Mouse (Mus musculus) midbrain, embryonic 12.5 days (tissue): ENCODE measurements at regions not wholly inside any gene's neighbourhood (a gene's known extent, or its start where the extent isn't known, plus 50 kb on each side); places are given as distances from the start of the nearest gene placed in this dataset.

Experiments used
- ATAC-seq: fragments of 200-750 bp; cut with Nextera tagmentation; 2 replicates; pipeline ENCODE4 v1.8.0; 2017; ENCODE audit warnings: low read depth, moderate TSS enrichment, moderate library complexity; ENCODE audit not compliant: low FRiP score
- H3K27ac ChIP-seq: fragments of 300-500 bp; sonication (generic); replicated peaks from 2 replicates; pipeline ENCODE4 v1.5.1; 2016; ENCODE audit warnings: mild to moderate bottlenecking
- H3K27me3 ChIP-seq: fragments of 300-500 bp; sonication (generic); 2 replicates; pipeline ENCODE4 v1.6.1; 2016; ENCODE audit warnings: mild to moderate bottlenecking
- H3K36me3 ChIP-seq: fragments of 300-500 bp; sonication (generic); 2 replicates; pipeline ENCODE4 v1.6.1; 2016
- H3K4me1 ChIP-seq: fragments of 300-500 bp; sonication (generic); 2 replicates; pipeline ENCODE4 v1.6.1; 2016
- H3K4me2 ChIP-seq: fragments of 300-500 bp; sonication (generic); replicated peaks from 2 replicates; pipeline ENCODE4 v1.6.1; 2016; ENCODE audit warnings: mild to moderate bottlenecking, moderate library complexity
- H3K4me3 ChIP-seq: fragments of 300-500 bp; sonication (generic); 2 replicates; pipeline ENCODE4 v1.5.1; 2016; ENCODE audit warnings: mild to moderate bottlenecking
- H3K9ac ChIP-seq: fragments of 300-500 bp; sonication (generic); replicated peaks from 2 replicates; pipeline ENCODE4 v1.6.1; 2016; ENCODE audit warnings: mild to moderate bottlenecking, moderate library complexity
- H3K9me3 ChIP-seq: fragments of 300-500 bp; sonication (generic); 2 replicates; pipeline ENCODE4 v1.6.1; 2016; ENCODE audit warnings: mild to moderate bottlenecking
- WGBS: fragments of 180-500 bp; shearing (Covaris S2); methylation state at CpG from one replicate; pipeline ENCODE4 v1.1.7; 2016; 5-methylcytosine and 5-hydroxymethylcytosine counted together

- 82% methylated on average over 5 of the region's 5 CpGs for WGBS
- Histone ChIP-seq H3K9ac (no peak overlapping the region), H3K4me1 (no peaks in the 10 kb centered on the region), H3K9me3 (no peaks in the 10 kb centered on the region), H3K27ac (no peak overlapping the region), H3K27me3 (no peaks in the 10 kb centered on the region), H3K4me3 (no peak overlapping the region), H3K4me2 (no peak overlapping the region), H3K36me3 (no peaks in the 10 kb centered on the region)
- ATAC-seq = no peak
Measured at GRCm38 (mm10) chr14:108152981-108153380, 761.0 kb downstream of the Slitrk1 start.

- Histone ChIP-seq H3K4me1 (no peaks in the 10 kb centered on the region), H3K27me3 (no peaks in the 10 kb centered on the region), H3K36me3 (no peaks in the 10 kb centered on the region), H3K9me3 (no peaks in the 10 kb centered on the region), H3K9ac (no peak overlapping the region), H3K4me2 (no peak overlapping the region), H3K27ac (no peak overlapping the region), H3K4me3 (no peak overlapping the region)
- ATAC-seq = no peak
- 94% methylated on average over 2 of the region's 2 CpGs for WGBS
Measured at GRCm38 (mm10) chr14:108123147-108123546, 790.8 kb downstream of the Slitrk1 start.

GRCm38 (mm10) chr14:108105009-108105408 is 808.9 kb downstream of the Slitrk1 start:
- Histone ChIP-seq H3K4me3 (no peak overlapping the region), H3K27me3 (no peaks in the 10 kb centered on the region), H3K9me3 (no peaks in the 10 kb centered on the region), H3K4me1 (no peaks in the 10 kb centered on the region), H3K36me3 (no peaks in the 10 kb centered on the region), H3K4me2 (no peak overlapping the region), H3K9ac (no peak overlapping the region), H3K27ac (no peak overlapping the region)
- no peak for ATAC-seq
- 85% methylated on average over 2 of the region's 2 CpGs for WGBS

GRCm38 (mm10) chr14:108090965-108091364 is 823.0 kb downstream of the Slitrk1 start:
- no peak overlapping the region for H3K27ac ChIP-seq
- no peaks in the 10 kb centered on the region for H3K27me3 ChIP-seq
- no peaks in the 10 kb centered on the region for H3K36me3 ChIP-seq
- no peaks in the 10 kb centered on the region for H3K9me3 ChIP-seq
- 80% methylated on average over 2 of the region's 2 CpGs for WGBS
- no peak overlapping the region for H3K9ac ChIP-seq
- no peak overlapping the region for H3K4me2 ChIP-seq
- no peaks in the 10 kb centered on the region for H3K4me1 ChIP-seq
- no peak overlapping the region for H3K4me3 ChIP-seq
- no peak for ATAC-seq

- Histone ChIP-seq H3K9me3 (no peaks in the 10 kb centered on the region), H3K4me2 (no peak overlapping the region), H3K9ac (no peak overlapping the region), H3K4me3 (no peak overlapping the region), H3K27me3 (no peaks in the 10 kb centered on the region), H3K27ac (no peak overlapping the region), H3K36me3 (no peaks in the 10 kb centered on the region), H3K4me1 (no peaks in the 10 kb centered on the region)
- WGBS = 95% methylated on average over 2 of the region's 2 CpGs
- ATAC-seq = no peak
Measured at GRCm38 (mm10) chr14:108049997-108050396, 864.0 kb downstream of the Slitrk1 start.

GRCm38 (mm10) chr14:108035959-108036358 is 878.0 kb downstream of the Slitrk1 start:
- Histone ChIP-seq H3K9ac (no peak overlapping the region), H3K9me3 (no peaks in the 10 kb centered on the region), H3K4me2 (no peak overlapping the region), H3K36me3 (no peaks in the 10 kb centered on the region), H3K27me3 (no peaks in the 10 kb centered on the region), H3K4me1 (no peaks in the 10 kb centered on the region), H3K27ac (no peak overlapping the region), H3K4me3 (no peak overlapping the region)
- no peak for ATAC-seq
- 91% methylated on average over 1 of the region's 1 CpGs for WGBS

GRCm38 (mm10) chr14:108034162-108034561 is 879.8 kb downstream of the Slitrk1 start:
- WGBS = 70% methylated on average over 1 of the region's 1 CpGs
- Histone ChIP-seq H3K4me3 (no peak overlapping the region), H3K9me3 (no peaks in the 10 kb centered on the region), H3K4me1 (no peaks in the 10 kb centered on the region), H3K36me3 (no peaks in the 10 kb centered on the region), H3K27me3 (no peaks in the 10 kb centered on the region), H3K9ac (no peak overlapping the region), H3K4me2 (no peak overlapping the region), H3K27ac (no peak overlapping the region)
- no peak for ATAC-seq

GRCm38 (mm10) chr14:108022551-108022950 is 891.4 kb downstream of the Slitrk1 start:
- H3K4me1 ChIP-seq = no peaks in the 10 kb centered on the region
- WGBS = 78% methylated on average over 3 of the region's 3 CpGs
- no peaks in the 10 kb centered on the region for H3K36me3 ChIP-seq
- H3K27me3 ChIP-seq = no peaks in the 10 kb centered on the region
- H3K9ac ChIP-seq = no peak overlapping the region
- H3K9me3 ChIP-seq = no peaks in the 10 kb centered on the region
- no peak for ATAC-seq
- no peak overlapping the region for H3K4me3 ChIP-seq
- H3K27ac ChIP-seq = no peak overlapping the region
- no peak overlapping the region for H3K4me2 ChIP-seq

GRCm38 (mm10) chr14:108022066-108022465 is 891.9 kb downstream of the Slitrk1 start:
- Histone ChIP-seq H3K4me3 (no peak overlapping the region), H3K27ac (no peak overlapping the region), H3K36me3 (no peaks in the 10 kb centered on the region), H3K9me3 (no peaks in the 10 kb centered on the region), H3K4me1 (no peaks in the 10 kb centered on the region), H3K4me2 (no peak overlapping the region), H3K9ac (no peak overlapping the region), H3K27me3 (no peaks in the 10 kb centered on the region)
- ATAC-seq = no peak
- WGBS = 65% methylated on average over 1 of the region's 1 CpGs

GRCm38 (mm10) chr14:108021331-108021730 is 892.6 kb downstream of the Slitrk1 start:
- no peak for ATAC-seq
- H3K9ac ChIP-seq = no peak overlapping the region
- H3K4me1 ChIP-seq = no peaks in the 10 kb centered on the region
- H3K27ac ChIP-seq = no peak overlapping the region
- H3K9me3 ChIP-seq = no peaks in the 10 kb centered on the region
- no peaks in the 10 kb centered on the region for H3K27me3 ChIP-seq
- no peak overlapping the region for H3K4me2 ChIP-seq
- no peaks in the 10 kb centered on the region for H3K36me3 ChIP-seq
- 89% methylated on average over 7 of the region's 7 CpGs for WGBS
- H3K4me3 ChIP-seq = no peak overlapping the region

GRCm38 (mm10) chr14:107987752-107988285 is 926.1 kb downstream of the Slitrk1 start:
- peak; percentile 41; the same call in 1 of the 2 replicates for ATAC-seq
- Histone ChIP-seq H3K27ac (no peak overlapping the region), H3K9me3 (no peaks in the 10 kb centered on the region), H3K4me2 (no peak overlapping the region), H3K27me3 (no peaks in the 10 kb centered on the region), H3K36me3 (no peaks in the 10 kb centered on the region), H3K9ac (no peak overlapping the region), H3K4me3 (no peak overlapping the region), H3K4me1 (no peaks in the 10 kb centered on the region)

GRCm38 (mm10) chr14:107978141-107978540 is 935.8 kb downstream of the Slitrk1 start:
- H3K4me2 ChIP-seq = no peak overlapping the region
- H3K27ac ChIP-seq = no peak overlapping the region
- no peak for ATAC-seq
- no peaks in the 10 kb centered on the region for H3K4me1 ChIP-seq
- 86% methylated on average over 3 of the region's 3 CpGs for WGBS
- no peaks in the 10 kb centered on the region for H3K36me3 ChIP-seq
- H3K4me3 ChIP-seq = no peak overlapping the region
- H3K9ac ChIP-seq = no peak overlapping the region
- no peaks in the 10 kb centered on the region for H3K27me3 ChIP-seq
- H3K9me3 ChIP-seq = no peaks in the 10 kb centered on the region

- WGBS = 88% methylated on average over 1 of the region's 1 CpGs
- H3K27ac ChIP-seq = no peak overlapping the region
Measured at GRCm38 (mm10) chr14:107952076-107952475, 961.9 kb downstream of the Slitrk1 start.

More at GRCm38 (mm10) chr14:107952076-107952475, 961.9 kb downstream of the Slitrk1 start:
- ATAC-seq = no peak
- no peak overlapping the region for H3K9ac ChIP-seq
- H3K9me3 ChIP-seq = no peaks in the 10 kb centered on the region
- H3K4me3 ChIP-seq = no peak overlapping the region
- H3K4me2 ChIP-seq = no peak overlapping the region
- no peaks in the 10 kb centered on the region for H3K27me3 ChIP-seq
- H3K4me1 ChIP-seq = no peaks in the 10 kb centered on the region
- no peaks in the 10 kb centered on the region for H3K36me3 ChIP-seq
